Mouse (Mus musculus): ENCODE data around the gene Mrpl57. TPM values are rescaled to one million over a fixed set of nuclear protein-coding genes. Genes with fewer than 3 reads are reported as not detected.
A peak's percentile ranks its signal among the peaks of the same experiment; 100 is the strongest.

Mrpl57 gene
- polyA plus RNA-seq, 1 experiment from 2014 or later, result 163 TPM

GRCm38 (mm10) chr14:57797991-57798931 lies 27.8 kb upstream of the Mrpl57 start, which contains the start of gene Sap18:
Gene Sap18, plus strand, starts transcription at chr14:57798180.
- WGBS (ENCODE audit: insufficient replicate concordance), result under 1% methylated on average over 93 of the region's 99 CpGs
- peak; percentile 99 for DNase-seq
- Histone ChIP-seq H3K9ac (replicated peaks) (peak within 1 kb of the TSS; percentile 90), H3K4me3 (ENCODE audit: low read depth, low read length) (peak within 1 kb of the TSS; percentile 89), H3K27ac (ENCODE audit: low read depth) (peak within 1 kb of the TSS; percentile 86), H3K4me2 (ENCODE audit: low read depth, low read length) (peak within 1 kb of the TSS; percentile 95), H3K27me3 (ENCODE audit: insufficient read depth, low read length) (no peaks in the 10 kb centered on the region), H3K4me1 (ENCODE audit: insufficient read depth) (peaks cover 11% of the 10 kb centered on the region), H3K9me3 (ENCODE audit: low read length) (no peaks in the 10 kb centered on the region), H3K36me3 (replicated peaks; ENCODE audit: insufficient read depth, low read length) (peaks cover 28% of the 10 kb centered on the region)
- TF ChIP-seq EP300 (IDR thresholded peaks at IDR 0.05; ENCODE audit: low read depth), result no peak
- TF ChIP-seq CTCF (IDR thresholded peaks at IDR 0.05; ENCODE audit: low read depth), result no peak
- peak; percentile 99 for ATAC-seq

- Histone ChIP-seq H3K4me1 (ENCODE audit: insufficient read depth) (peaks cover 7% of the 10 kb centered on the region), H3K9ac (replicated peaks) (no peak overlapping the region), H3K36me3 (replicated peaks; ENCODE audit: insufficient read depth, low read length) (peaks cover 73% of the 10 kb centered on the region), H3K4me2 (ENCODE audit: low read depth, low read length) (no peak overlapping the region), H3K27ac (ENCODE audit: low read depth) (no peak overlapping the region), H3K27me3 (ENCODE audit: insufficient read depth, low read length) (no peaks in the 10 kb centered on the region), H3K4me3 (ENCODE audit: low read depth, low read length) (no peak overlapping the region), H3K9me3 (ENCODE audit: low read length) (no peaks in the 10 kb centered on the region)
- WGBS (ENCODE audit: insufficient replicate concordance), result 80% methylated on average over 4 of the region's 4 CpGs
- TF ChIP-seq EP300 (IDR thresholded peaks at IDR 0.05; ENCODE audit: low read depth), result no peak
- DNase-seq (no peak), ATAC-seq (no peak)
Measured at GRCm38 (mm10) chr14:57803731-57804130, 22.3 kb upstream of the Mrpl57 start.

- WGBS (ENCODE audit: insufficient replicate concordance), result 60% methylated on average over 5 of the region's 5 CpGs
- Histone ChIP-seq H3K4me3 (ENCODE audit: low read depth, low read length) (no peak overlapping the region), H3K4me2 (ENCODE audit: low read depth, low read length) (no peak overlapping the region), H3K27me3 (ENCODE audit: insufficient read depth, low read length) (no peaks in the 10 kb centered on the region), H3K9ac (replicated peaks) (no peak overlapping the region), H3K36me3 (replicated peaks; ENCODE audit: insufficient read depth, low read length) (peaks cover 64% of the 10 kb centered on the region), H3K9me3 (ENCODE audit: low read length) (no peaks in the 10 kb centered on the region), H3K4me1 (ENCODE audit: insufficient read depth) (no peaks in the 10 kb centered on the region), H3K27ac (ENCODE audit: low read depth) (no peak overlapping the region)
- peak; percentile 85 for TF ChIP-seq CTCF (IDR thresholded peaks at IDR 0.05; ENCODE audit: low read depth)
- no peak for TF ChIP-seq EP300 (IDR thresholded peaks at IDR 0.05; ENCODE audit: low read depth)
- DNase-seq, result peak; percentile 29
- ATAC-seq, result peak; percentile 38; the same call in 1 of the 2 replicates
Measured at GRCm38 (mm10) chr14:57808558-57808957, 17.5 kb upstream of the Mrpl57 start.

DNA sequence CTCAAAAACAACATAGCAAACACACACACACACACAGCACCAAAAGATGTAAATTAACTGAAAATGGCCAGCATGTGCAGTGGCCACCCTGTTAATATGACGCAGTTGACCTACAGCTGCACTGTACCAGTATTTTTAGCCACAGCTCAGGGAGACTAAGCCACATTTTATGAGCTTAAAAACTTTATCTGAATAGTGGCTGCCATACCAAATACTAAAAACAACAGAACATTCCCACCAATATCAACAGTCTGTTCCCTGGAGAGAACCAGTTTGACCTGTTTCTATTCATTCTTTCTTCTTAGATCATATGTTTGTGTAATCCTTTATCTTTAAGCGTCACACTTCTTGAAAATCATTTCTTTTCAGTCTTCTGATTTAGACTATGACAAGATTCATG lies 15.1 kb upstream of the Mrpl57 start:
- H3K9me3 ChIP-seq (ENCODE audit: low read length), result no peaks in the 10 kb centered on the region
- H3K4me1 ChIP-seq (ENCODE audit: insufficient read depth), result no peaks in the 10 kb centered on the region
- 90% methylated on average over 2 of the region's 2 CpGs for WGBS (ENCODE audit: insufficient replicate concordance)
- TF ChIP-seq CTCF (IDR thresholded peaks at IDR 0.05; ENCODE audit: low read depth) (no peak), EP300 (IDR thresholded peaks at IDR 0.05; ENCODE audit: low read depth) (no peak)
- no peak overlapping the region for H3K27ac ChIP-seq (ENCODE audit: low read depth)
- peaks cover 47% of the 10 kb centered on the region for H3K36me3 ChIP-seq (replicated peaks; ENCODE audit: insufficient read depth, low read length)
- DNase-seq (no peak), ATAC-seq (no peak)
- no peaks in the 10 kb centered on the region for H3K27me3 ChIP-seq (ENCODE audit: insufficient read depth, low read length)
- no peak overlapping the region for H3K9ac ChIP-seq (replicated peaks)
- no peak overlapping the region for H3K4me3 ChIP-seq (ENCODE audit: low read depth, low read length)
- no peak overlapping the region for H3K4me2 ChIP-seq (ENCODE audit: low read depth, low read length)

DNA sequence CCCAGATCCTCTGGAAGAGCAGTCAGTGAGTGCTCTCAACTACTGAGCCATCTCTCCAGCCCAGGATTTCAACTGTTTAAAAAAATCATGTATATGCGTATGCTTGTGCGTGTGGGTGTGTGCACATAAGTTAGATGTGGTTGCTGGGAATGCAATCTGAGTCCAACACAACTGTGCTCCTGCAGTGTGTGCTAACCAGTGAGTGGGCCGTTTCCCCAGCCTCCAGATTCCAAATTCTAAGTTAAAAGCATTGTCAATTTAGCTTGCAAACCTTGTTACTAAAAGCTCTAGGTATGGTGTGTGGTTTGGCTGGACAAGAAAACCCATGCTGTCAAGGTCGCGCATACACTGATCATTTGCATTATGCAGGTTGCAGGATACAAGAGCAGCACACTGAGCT lies 14.2 kb upstream of the Mrpl57 start:
- Histone ChIP-seq H3K9ac (replicated peaks) (no peak overlapping the region), H3K9me3 (ENCODE audit: low read length) (no peaks in the 10 kb centered on the region), H3K36me3 (replicated peaks; ENCODE audit: insufficient read depth, low read length) (peaks cover 43% of the 10 kb centered on the region), H3K4me3 (ENCODE audit: low read depth, low read length) (no peak overlapping the region), H3K27ac (ENCODE audit: low read depth) (no peak overlapping the region), H3K4me1 (ENCODE audit: insufficient read depth) (no peaks in the 10 kb centered on the region), H3K4me2 (ENCODE audit: low read depth, low read length) (no peak overlapping the region), H3K27me3 (ENCODE audit: insufficient read depth, low read length) (no peaks in the 10 kb centered on the region)
- DNase-seq (no peak), ATAC-seq (no peak)
- 93% methylated on average over 5 of the region's 5 CpGs for WGBS (ENCODE audit: insufficient replicate concordance)
- TF ChIP-seq EP300 (IDR thresholded peaks at IDR 0.05; ENCODE audit: low read depth), result no peak
- no peak for TF ChIP-seq CTCF (IDR thresholded peaks at IDR 0.05; ENCODE audit: low read depth)

DNA sequence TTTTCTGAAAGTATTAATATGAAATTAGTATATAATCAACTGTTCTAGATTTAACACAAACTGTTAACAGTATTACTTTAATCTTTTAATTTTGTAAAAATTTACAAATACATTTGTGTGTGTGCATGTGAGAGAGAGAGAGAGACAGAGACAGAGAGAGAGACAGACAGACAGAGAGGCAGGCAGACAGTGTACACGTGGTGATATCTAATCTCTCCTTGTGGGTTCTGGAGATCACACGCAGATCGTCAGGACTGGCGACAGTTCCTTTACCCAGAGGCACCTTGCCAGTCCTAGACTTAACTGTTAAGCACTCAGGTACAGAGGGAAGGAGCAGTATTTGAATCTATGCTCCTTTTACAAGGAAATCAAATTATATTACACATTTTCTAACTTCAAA lies 5.2 kb upstream of the Mrpl57 start:
- DNase-seq (no peak), ATAC-seq (no peak)
- no peak overlapping the region for H3K4me2 ChIP-seq (ENCODE audit: low read depth, low read length)
- no peak overlapping the region for H3K9ac ChIP-seq (replicated peaks)
- no peaks in the 10 kb centered on the region for H3K9me3 ChIP-seq (ENCODE audit: low read length)
- peaks cover 30% of the 10 kb centered on the region for H3K36me3 ChIP-seq (replicated peaks; ENCODE audit: insufficient read depth, low read length)
- H3K4me1 ChIP-seq (ENCODE audit: insufficient read depth), result no peaks in the 10 kb centered on the region
- no peak overlapping the region for H3K27ac ChIP-seq (ENCODE audit: low read depth)
- H3K4me3 ChIP-seq (ENCODE audit: low read depth, low read length), result no peak overlapping the region
- TF ChIP-seq CTCF (IDR thresholded peaks at IDR 0.05; ENCODE audit: low read depth) (no peak), EP300 (IDR thresholded peaks at IDR 0.05; ENCODE audit: low read depth) (no peak)
- H3K27me3 ChIP-seq (ENCODE audit: insufficient read depth, low read length), result no peaks in the 10 kb centered on the region
- 46% methylated on average over 4 of the region's 4 CpGs for WGBS (ENCODE audit: insufficient replicate concordance)

All from liver, postnatal 0 days (tissue).